Mouse (Mus musculus) liver, embryonic 13.5 days (tissue): ENCODE results near the gene Rbfox1. TPM values are rescaled to one million over a fixed set of nuclear protein-coding genes. Genes with fewer than 3 reads are reported as not detected.
A peak's percentile ranks its signal among the peaks of the same experiment; 100 is the strongest.

Source experiments
- ATAC-seq: fragments of 200-750 bp; cut with Nextera tagmentation; 2 replicates; pipeline ENCODE4 v1.8.0; 2017; ENCODE audit warnings: low read depth, mild to moderate bottlenecking, moderate number of reproducible peaks, moderate library complexity
- DNase-seq: peaks from one replicate; pipeline ENCODE4 v3.0.0; 2022
- H3K27ac ChIP-seq: fragments of 300-500 bp; sonication (generic); 2 replicates; pipeline ENCODE4 v1.5.1; 2015; ENCODE audit warnings: moderate library complexity, mild to moderate bottlenecking, inconsistent platforms
- H3K27me3 ChIP-seq: fragments of 300-500 bp; sonication (generic); 2 replicates; pipeline ENCODE4 v1.6.1; 2015; ENCODE audit warnings: mild to moderate bottlenecking, inconsistent platforms
- H3K36me3 ChIP-seq: fragments of 300-500 bp; sonication (generic); 2 replicates; pipeline ENCODE4 v1.6.1; 2015; ENCODE audit warnings: mild to moderate bottlenecking, inconsistent platforms
- H3K4me1 ChIP-seq: fragments of 300-500 bp; sonication (generic); replicated peaks from 2 replicates; pipeline ENCODE4 v1.6.1; 2015; ENCODE audit warnings: inconsistent platforms
- H3K4me2 ChIP-seq: fragments of 300-500 bp; sonication (generic); 2 replicates; pipeline ENCODE4 v1.6.1; 2015; ENCODE audit warnings: inconsistent platforms, mild to moderate bottlenecking, moderate library complexity
- H3K4me3 ChIP-seq: fragments of 300-500 bp; sonication (generic); replicated peaks from 2 replicates; pipeline ENCODE4 v1.5.1; 2015; ENCODE audit warnings: mild to moderate bottlenecking, inconsistent platforms
- H3K9ac ChIP-seq: fragments of 300-500 bp; sonication (generic); 2 replicates; pipeline ENCODE4 v1.6.1; 2015; ENCODE audit warnings: mild to moderate bottlenecking, inconsistent platforms
- H3K9me3 ChIP-seq: fragments of 300-500 bp; sonication (generic); replicated peaks from 2 replicates; pipeline ENCODE4 v1.6.1; 2016; ENCODE audit warnings: inconsistent platforms
- WGBS: fragments of 180-500 bp; shearing (Covaris S2); methylation state at CpG from one replicate; pipeline ENCODE4 v1.1.7; 2015; ENCODE audit not compliant: insufficient replicate concordance; 5-methylcytosine and 5-hydroxymethylcytosine counted together
- polyA plus RNA-seq: library from polyadenylated mRNA; unstranded; fragments of >200 nt; fragmentation: Nextera tagmentation; extraction: Ambion mirVana; gene quantifications from 2 replicates; pipeline ENCODE4 v1.2.1, GENCODE M21; 2015

The Rbfox1 gene
- polyA plus RNA-seq, 1 experiment from 2014 or later = 0.29 TPM

DNA sequence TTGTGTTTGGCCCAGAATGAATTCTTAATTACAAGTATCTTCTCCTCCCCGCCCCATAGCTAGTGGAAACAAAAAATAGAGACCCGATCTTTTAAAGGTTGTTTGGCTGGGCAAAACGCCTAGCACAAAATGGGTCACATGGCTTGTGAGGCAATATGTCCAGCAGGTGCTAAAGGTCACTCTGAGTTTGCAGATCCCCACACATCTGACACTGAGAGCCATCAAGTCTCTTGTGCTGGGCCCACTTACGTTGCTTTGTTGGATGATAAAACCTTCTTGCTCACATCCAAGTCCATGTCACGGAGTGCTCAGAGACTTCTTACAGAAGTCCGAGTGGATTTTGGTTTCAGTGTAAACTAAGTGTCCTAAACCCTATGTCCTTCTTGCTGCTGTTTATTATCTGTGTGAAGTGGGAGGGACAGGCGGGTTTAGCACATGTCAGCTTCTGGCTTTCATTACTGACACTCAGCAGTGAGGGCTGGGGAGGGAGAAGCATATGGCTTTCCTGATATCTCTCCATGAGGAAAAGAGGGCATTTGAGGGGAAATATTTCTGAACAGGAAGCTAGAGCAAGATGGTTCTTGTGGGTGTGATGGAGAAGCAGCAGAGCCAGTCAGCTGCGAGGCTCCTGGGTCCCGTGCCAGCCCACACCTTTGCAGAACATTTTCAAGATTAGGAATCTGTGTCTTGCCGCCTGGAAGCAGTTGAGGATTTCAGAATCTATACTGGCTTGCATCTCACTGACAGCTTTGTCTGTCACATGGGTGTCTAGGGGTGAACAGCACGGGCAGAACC, 1214.5 kb downstream of the Rbfox1 start:
- H3K27me3 ChIP-seq = no peaks in the 10 kb centered on the region
- H3K9ac ChIP-seq = no peak overlapping the region
- 0 out of 2 replicates have a peak, but pooled peaks have one; percentile 23 for ATAC-seq
- no peaks in the 10 kb centered on the region for H3K9me3 ChIP-seq
- no peak overlapping the region for H3K27ac ChIP-seq
- no peaks in the 10 kb centered on the region for H3K4me1 ChIP-seq
- no peak overlapping the region for H3K4me2 ChIP-seq
- no peaks in the 10 kb centered on the region for H3K36me3 ChIP-seq
- 56% methylated on average over 11 of the region's 11 CpGs for WGBS
- no peak overlapping the region for H3K4me3 ChIP-seq
- DNase-seq = no peak

DNA sequence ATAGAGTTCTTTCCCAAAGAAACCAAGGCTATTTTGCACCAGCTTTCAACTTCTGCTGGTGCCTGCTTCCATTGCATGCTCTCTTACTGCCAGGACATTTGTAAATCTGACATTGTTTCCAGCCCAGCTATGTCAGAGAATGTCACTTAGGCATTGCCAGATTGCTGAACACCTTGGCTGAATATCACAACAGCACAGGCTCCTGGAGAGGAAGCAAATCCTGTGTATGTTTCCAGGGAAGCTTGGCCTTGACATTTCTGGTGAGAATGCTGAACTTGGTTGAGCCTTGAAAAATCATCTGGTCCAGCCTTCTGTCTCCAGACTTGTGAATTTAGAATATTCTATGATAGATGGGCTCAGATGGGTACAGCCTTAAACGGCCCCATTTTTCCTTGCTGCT, 1217.3 kb downstream of the Rbfox1 start:
- no peaks in the 10 kb centered on the region for H3K27me3 ChIP-seq
- H3K4me1 ChIP-seq = no peaks in the 10 kb centered on the region
- ATAC-seq (no peak), DNase-seq (no peak)
- no peak overlapping the region for H3K27ac ChIP-seq
- H3K9ac ChIP-seq = no peak overlapping the region
- H3K9me3 ChIP-seq = no peaks in the 10 kb centered on the region
- H3K4me2 ChIP-seq = no peak overlapping the region
- H3K4me3 ChIP-seq = no peak overlapping the region
- no peaks in the 10 kb centered on the region for H3K36me3 ChIP-seq
- 57% methylated on average over 1 of the region's 1 CpGs for WGBS

DNA sequence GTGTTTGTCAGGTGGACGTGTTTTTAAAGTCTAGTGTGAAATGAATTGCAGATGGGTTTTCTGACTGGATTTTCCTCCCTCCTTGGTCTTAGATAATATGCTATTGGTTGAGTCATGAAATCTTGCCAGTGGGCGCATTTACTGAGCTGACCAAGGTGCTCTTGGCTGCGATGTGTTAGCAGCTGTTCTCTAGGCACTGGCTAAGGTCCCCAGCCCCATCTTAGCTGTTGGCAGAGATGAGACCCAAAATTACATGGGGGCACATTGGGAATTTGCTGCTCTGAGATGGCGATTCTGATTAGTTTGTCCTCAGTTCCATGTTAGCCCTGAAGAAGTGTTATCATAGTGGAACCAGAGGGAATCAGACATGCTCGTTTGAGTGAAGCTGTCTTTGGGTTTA, 1218.1 kb downstream of the Rbfox1 start:
- Histone ChIP-seq H3K9ac (no peak overlapping the region), H3K4me1 (no peaks in the 10 kb centered on the region), H3K36me3 (no peaks in the 10 kb centered on the region), H3K4me2 (no peak overlapping the region), H3K9me3 (no peaks in the 10 kb centered on the region), H3K4me3 (no peak overlapping the region), H3K27me3 (no peaks in the 10 kb centered on the region), H3K27ac (no peak overlapping the region)
- ATAC-seq = no peak
- DNase-seq = no peak
- 46% methylated on average over 5 of the region's 5 CpGs for WGBS

DNA sequence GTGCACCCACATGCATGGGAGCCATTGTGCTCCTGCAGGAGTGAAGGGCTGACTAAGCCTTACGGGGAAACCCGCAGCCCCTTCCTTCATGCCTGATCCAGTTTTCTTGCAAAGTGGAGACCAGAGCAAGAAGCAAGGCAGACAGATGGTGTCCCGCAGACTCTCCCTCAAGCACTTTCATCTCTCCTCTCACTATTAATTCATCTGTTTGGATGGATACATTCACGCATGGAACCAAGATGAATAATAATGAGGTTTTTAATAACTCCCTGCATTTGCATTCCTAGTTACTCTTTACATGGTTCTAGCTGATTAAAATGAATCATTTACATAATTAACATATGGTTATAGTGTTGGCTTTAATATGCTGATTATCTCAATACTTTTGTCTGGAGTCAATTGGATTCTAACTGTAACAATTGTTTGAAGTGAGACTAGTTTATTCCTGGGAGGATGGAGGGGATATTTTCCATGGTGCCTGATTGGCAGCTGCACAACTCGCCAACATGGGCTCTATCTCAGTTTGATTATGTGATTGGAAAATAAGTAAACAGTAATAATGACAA, 1221.4 kb downstream of the Rbfox1 start:
- Histone ChIP-seq H3K36me3 (no peaks in the 10 kb centered on the region), H3K4me3 (no peak overlapping the region), H3K27ac (no peak overlapping the region), H3K4me1 (no peaks in the 10 kb centered on the region), H3K9ac (no peak overlapping the region), H3K9me3 (no peaks in the 10 kb centered on the region), H3K4me2 (no peak overlapping the region), H3K27me3 (no peaks in the 10 kb centered on the region)
- ATAC-seq (no peak), DNase-seq (no peak)
- 66% methylated on average over 5 of the region's 5 CpGs for WGBS

DNA sequence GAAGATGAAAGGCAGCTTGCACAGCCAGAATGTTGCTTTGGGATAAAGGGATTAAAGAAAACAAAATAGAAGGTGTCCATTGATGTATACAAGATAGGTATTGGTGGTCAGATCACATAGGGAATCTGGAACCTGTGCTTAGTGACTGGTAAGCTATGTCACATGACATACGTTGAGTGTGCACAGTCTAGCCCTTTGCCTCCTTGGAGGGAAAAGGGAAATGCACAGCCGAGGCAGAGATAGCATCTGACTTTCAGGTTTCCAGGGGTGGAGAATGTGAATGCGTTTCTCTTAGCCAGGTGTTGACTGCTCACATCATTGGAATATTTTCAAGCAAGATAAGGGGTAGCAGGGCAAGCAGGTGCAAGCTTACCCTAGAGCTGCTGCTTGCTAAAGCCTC, 1230.8 kb downstream of the Rbfox1 start:
- no peak for DNase-seq
- H3K27me3 ChIP-seq = no peaks in the 10 kb centered on the region
- H3K27ac ChIP-seq = no peak overlapping the region
- no peak overlapping the region for H3K9ac ChIP-seq
- no peak overlapping the region for H3K4me2 ChIP-seq
- no peak for ATAC-seq
- no peaks in the 10 kb centered on the region for H3K4me1 ChIP-seq
- H3K36me3 ChIP-seq = no peaks in the 10 kb centered on the region
- 33% methylated on average over 3 of the region's 3 CpGs for WGBS
- no peaks in the 10 kb centered on the region for H3K9me3 ChIP-seq
- no peak overlapping the region for H3K4me3 ChIP-seq

DNA sequence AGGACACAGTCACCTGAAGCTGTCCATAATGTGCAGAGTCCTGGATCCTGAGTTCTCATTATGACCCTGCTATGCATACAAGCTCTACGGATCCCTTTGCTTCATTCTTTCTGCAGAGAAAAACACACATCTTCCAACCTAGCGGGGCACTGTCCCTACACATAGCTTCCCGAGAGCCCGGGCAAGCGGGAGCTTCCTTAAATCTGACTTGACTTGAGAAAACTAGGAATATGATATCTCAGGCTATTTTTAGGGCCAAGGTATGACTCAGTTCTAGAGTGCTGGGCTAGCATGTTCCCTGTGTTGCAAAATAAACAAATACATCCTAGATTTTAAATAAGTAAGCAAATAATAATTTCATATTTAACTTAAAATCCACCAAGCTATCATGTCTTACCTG, 1244.4 kb downstream of the Rbfox1 start:
- Histone ChIP-seq H3K4me3 (no peak overlapping the region), H3K9me3 (no peaks in the 10 kb centered on the region), H3K9ac (no peak overlapping the region), H3K27me3 (no peaks in the 10 kb centered on the region), H3K4me1 (no peaks in the 10 kb centered on the region), H3K36me3 (no peaks in the 10 kb centered on the region), H3K4me2 (no peak overlapping the region), H3K27ac (no peak overlapping the region)
- 70% methylated on average over 5 of the region's 5 CpGs for WGBS
- no peak for ATAC-seq
- DNase-seq = no peak

DNA sequence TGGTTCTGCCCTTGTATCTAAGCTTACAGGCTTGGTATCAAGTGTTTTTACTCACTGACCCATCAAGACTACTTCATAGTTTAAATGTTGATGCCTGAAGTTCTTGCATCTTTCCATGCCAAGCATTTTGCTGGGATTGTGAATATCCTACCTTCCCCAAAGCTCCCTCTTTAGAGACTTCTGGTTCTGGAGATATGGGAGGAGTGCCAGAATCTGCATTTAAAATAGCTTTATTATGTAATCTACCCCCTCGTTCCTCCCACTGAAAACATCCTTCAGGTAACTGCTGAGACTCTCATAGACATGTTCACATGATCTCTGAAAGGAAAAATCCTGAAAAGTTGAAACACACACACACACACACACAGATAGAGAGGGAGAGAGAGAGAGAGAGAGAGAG, 1247.3 kb downstream of the Rbfox1 start:
- Histone ChIP-seq H3K27me3 (no peaks in the 10 kb centered on the region), H3K4me3 (no peak overlapping the region), H3K36me3 (no peaks in the 10 kb centered on the region), H3K4me2 (no peak overlapping the region), H3K4me1 (no peaks in the 10 kb centered on the region), H3K9me3 (no peaks in the 10 kb centered on the region), H3K27ac (no peak overlapping the region), H3K9ac (no peak overlapping the region)
- DNase-seq (no peak), ATAC-seq (no peak)
- 40% methylated on average over 1 of the region's 1 CpGs for WGBS

DNA sequence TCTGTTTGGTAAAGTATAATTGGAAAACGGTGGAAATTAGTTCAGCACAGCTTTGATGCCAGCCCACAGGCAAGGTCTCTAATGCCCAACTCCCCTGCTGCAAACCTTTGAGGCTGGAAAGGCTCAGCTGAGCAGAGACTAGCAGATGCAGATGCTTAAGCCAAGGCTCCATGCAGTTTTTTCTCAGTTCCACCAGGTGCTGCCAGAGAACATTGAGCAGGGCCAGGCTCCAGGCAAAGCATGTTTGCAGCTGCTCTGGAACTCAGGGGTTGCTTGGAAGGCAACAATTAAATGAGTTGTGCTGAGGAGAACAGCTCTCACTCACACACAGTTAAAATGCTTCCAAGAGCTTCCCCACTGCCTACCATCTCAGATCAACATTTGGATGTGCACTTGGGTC, 1251.8 kb downstream of the Rbfox1 start:
- H3K36me3 ChIP-seq = no peaks in the 10 kb centered on the region
- WGBS = 46% methylated on average over 1 of the region's 1 CpGs
- H3K4me1 ChIP-seq = no peaks in the 10 kb centered on the region
- DNase-seq (no peak), ATAC-seq (no peak)
- no peaks in the 10 kb centered on the region for H3K9me3 ChIP-seq
- H3K4me2 ChIP-seq = no peak overlapping the region
- no peak overlapping the region for H3K9ac ChIP-seq
- H3K4me3 ChIP-seq = no peak overlapping the region
- H3K27me3 ChIP-seq = no peaks in the 10 kb centered on the region
- H3K27ac ChIP-seq = no peak overlapping the region

DNA sequence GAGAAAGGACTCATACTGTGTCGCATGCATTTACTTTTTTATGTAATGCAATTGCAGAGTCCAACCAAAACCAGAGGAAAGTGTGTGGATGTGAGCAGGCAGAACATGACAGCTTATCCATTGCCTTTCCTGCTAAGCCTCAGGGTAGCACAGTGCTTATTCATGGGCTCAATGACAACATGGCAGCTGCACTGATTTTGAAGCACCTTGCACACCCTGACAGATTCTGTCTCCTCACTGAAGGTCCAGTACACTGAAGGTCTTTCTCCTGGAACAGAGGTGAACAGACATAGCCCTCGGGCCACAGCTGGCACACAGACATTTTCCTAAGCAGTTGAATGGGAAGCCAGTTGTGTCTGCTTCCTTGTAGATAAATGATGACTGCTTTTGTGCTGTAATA, 1254.3 kb downstream of the Rbfox1 start:
- Histone ChIP-seq H3K27ac (no peak overlapping the region), H3K4me1 (no peaks in the 10 kb centered on the region), H3K4me3 (no peak overlapping the region), H3K9me3 (no peaks in the 10 kb centered on the region), H3K9ac (no peak overlapping the region), H3K4me2 (no peak overlapping the region), H3K27me3 (no peaks in the 10 kb centered on the region), H3K36me3 (no peaks in the 10 kb centered on the region)
- ATAC-seq = no peak
- DNase-seq = no peak
- WGBS = 54% methylated on average over 2 of the region's 2 CpGs

DNA sequence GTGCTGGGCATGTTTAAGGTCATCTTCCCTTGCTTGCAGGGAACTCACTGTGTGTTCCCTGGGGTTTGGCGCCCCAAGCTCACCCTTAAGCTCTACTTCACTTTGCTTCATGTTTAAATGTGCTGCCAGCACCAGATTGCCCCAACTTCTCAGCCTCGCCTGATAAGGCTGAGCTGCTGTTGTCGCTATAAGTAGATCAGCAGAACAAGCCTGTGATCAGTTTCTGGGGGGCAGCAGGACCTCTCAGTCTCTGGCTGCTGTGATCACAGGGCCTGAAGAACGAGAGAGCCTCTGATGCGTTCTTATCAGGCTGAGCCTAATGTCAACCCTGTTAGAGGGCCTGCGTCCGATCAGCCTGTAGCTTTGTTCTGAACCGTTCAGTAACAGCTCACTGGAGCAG, 1255.8 kb downstream of the Rbfox1 start:
- no peak overlapping the region for H3K4me2 ChIP-seq
- no peaks in the 10 kb centered on the region for H3K36me3 ChIP-seq
- H3K4me1 ChIP-seq = no peaks in the 10 kb centered on the region
- no peaks in the 10 kb centered on the region for H3K27me3 ChIP-seq
- DNase-seq = no peak
- H3K9me3 ChIP-seq = no peaks in the 10 kb centered on the region
- no peak for ATAC-seq
- H3K4me3 ChIP-seq = no peak overlapping the region
- no peak overlapping the region for H3K9ac ChIP-seq
- 53% methylated on average over 8 of the region's 8 CpGs for WGBS
- H3K27ac ChIP-seq = no peak overlapping the region

DNA sequence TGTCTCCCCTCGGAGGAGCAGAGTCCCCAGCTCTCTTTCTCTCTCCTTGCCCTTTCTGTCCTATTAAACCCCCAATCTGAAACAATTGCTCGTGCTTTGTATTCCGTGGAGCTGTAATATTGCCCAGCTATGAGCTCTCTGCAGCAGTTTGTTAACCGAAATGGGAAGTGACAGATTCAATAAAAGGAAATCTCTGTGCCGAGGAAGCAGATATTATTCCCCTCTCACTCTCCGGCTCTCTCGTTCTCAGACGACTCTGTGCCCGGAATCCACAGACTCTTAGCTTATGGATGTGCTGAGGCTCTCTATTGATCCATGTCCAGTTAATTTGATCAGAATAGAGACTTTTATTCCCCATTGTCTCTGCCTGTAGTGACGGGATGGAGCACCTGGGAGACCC, 1260.3 kb downstream of the Rbfox1 start:
- Histone ChIP-seq H3K4me3 (no peak overlapping the region), H3K27me3 (no peaks in the 10 kb centered on the region), H3K9me3 (no peaks in the 10 kb centered on the region), H3K36me3 (no peaks in the 10 kb centered on the region), H3K4me2 (no peak overlapping the region), H3K4me1 (no peaks in the 10 kb centered on the region), H3K9ac (no peak overlapping the region), H3K27ac (no peak overlapping the region)
- WGBS = 58% methylated on average over 10 of the region's 10 CpGs
- DNase-seq (no peak), ATAC-seq (no peak)

DNA sequence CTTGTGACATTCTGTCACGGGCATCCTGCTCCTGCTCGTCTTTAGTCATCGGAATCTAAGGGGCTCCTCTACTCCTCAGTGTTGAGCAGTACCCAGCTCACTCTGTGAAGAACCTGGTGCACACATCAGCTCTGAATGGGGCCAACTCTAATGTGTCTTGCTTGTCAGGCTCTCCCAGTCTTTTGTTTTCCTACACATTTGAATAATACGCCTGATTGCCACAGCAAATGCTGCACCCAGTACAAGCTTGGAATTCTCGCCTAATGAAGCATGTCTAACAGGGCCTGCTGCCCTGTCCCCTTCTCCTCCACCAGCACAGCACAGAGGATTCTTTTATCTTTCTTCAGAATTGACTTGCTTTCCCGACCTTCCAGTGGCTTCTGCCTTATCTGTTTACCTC, 1261.3 kb downstream of the Rbfox1 start:
- DNase-seq (no peak), ATAC-seq (no peak)
- H3K4me3 ChIP-seq = no peak overlapping the region
- H3K36me3 ChIP-seq = no peaks in the 10 kb centered on the region
- no peaks in the 10 kb centered on the region for H3K4me1 ChIP-seq
- WGBS = 56% methylated on average over 6 of the region's 6 CpGs
- H3K9ac ChIP-seq = no peak overlapping the region
- H3K27ac ChIP-seq = no peak overlapping the region
- no peaks in the 10 kb centered on the region for H3K27me3 ChIP-seq
- no peak overlapping the region for H3K4me2 ChIP-seq
- no peaks in the 10 kb centered on the region for H3K9me3 ChIP-seq
